Comparison of ENCODE assay signal across 9 mouse cellular contexts in genomic region chr9:61537316-61538189, GRCm38 (mm10).
DNase-seq lines count a peak whose midpoint lies in the region; ATAC-seq and TF ChIP-seq lines count a peak whose summit lies in the region.
"Had no signal": no experiment of that assay in that cellular context is flagged by ENCODE, and none has a peak within 500 bp of the region (broad histone marks: within the 10 kb centered on the region; RNA-seq: fewer than 3 reads in every experiment).

No protein-coding gene starts in this region.

- 16% methylated on average over 19 of the region's 22 CpGs for WGBS in kidney, postnatal 0 days
- 34% methylated on average over 20 of the region's 22 CpGs for WGBS in kidney, adult 2 months
- WGBS in forebrain, embryonic 10.5 days = 14% methylated on average over 15 of the region's 22 CpGs
- 14% methylated on average over 19 of the region's 22 CpGs for WGBS in intestine, embryonic 16.5 days
- WGBS in neural tube, embryonic 11.5 days = 19% methylated on average over 15 of the region's 22 CpGs

- no peaks in the 10 kb centered on the region for H3K36me3 ChIP-seq in kidney, postnatal 0 days (ENCODE audit: insufficient read depth, low read length)
- H3K36me3 ChIP-seq in kidney, adult 2 months (ENCODE audit: control insufficient read depth, insufficient read depth, low read length) = no peaks in the 10 kb centered on the region
- no peaks in the 10 kb centered on the region for H3K36me3 ChIP-seq in forebrain, embryonic 10.5 days (replicated peaks)
- H3K36me3 ChIP-seq in intestine, embryonic 16.5 days (ENCODE audit: control insufficient read depth, insufficient read depth, low read length) = no peaks in the 10 kb centered on the region
- no peaks in the 10 kb centered on the region for H3K36me3 ChIP-seq in neural tube, embryonic 11.5 days (ENCODE audit: control insufficient read depth, insufficient read depth, low read length)

- no peak for TF ChIP-seq POLR2A in kidney, adult 2 months (IDR thresholded peaks at IDR 0.05; ENCODE audit: low read depth, low read length)

- no peak for TF ChIP-seq CTCF in kidney, postnatal 0 days (IDR thresholded peaks at IDR 0.05; ENCODE audit: low read depth)
- TF ChIP-seq CTCF in kidney, adult 2 months (conservative IDR thresholded peaks at IDR 0.05; ENCODE audit: insufficient read depth, insufficient read length, low read depth, low read length) = no peak

- no peak for ATAC-seq in kidney, postnatal 0 days (replicated peaks; ENCODE audit: low FRiP score, low read depth)
- peak; percentile 82 for ATAC-seq in intestine, embryonic 16.5 days
- no peak for ATAC-seq in neural tube, embryonic 11.5 days (ENCODE audit: insufficient read depth, low FRiP score, low TSS enrichment)

- no peak overlapping the region for H3K4me2 ChIP-seq in kidney, postnatal 0 days (ENCODE audit: low read length)
- peak overlapping the region; percentile 37 for H3K4me2 ChIP-seq in intestine, embryonic 16.5 days (ENCODE audit: low read depth, low read length)
- peak overlapping the region; percentile 23; the same call in 1 of the 2 replicates for H3K4me2 ChIP-seq in neural tube, embryonic 11.5 days (ENCODE audit: low read depth)

- no peaks in the 10 kb centered on the region for H3K9me3 ChIP-seq in kidney, postnatal 0 days (replicated peaks; ENCODE audit: low read length)
- peaks cover 12% of the 10 kb centered on the region for H3K9me3 ChIP-seq in forebrain, embryonic 10.5 days
- peaks cover 6% of the 10 kb centered on the region; the same call in 1 of the 2 replicates for H3K9me3 ChIP-seq in intestine, embryonic 16.5 days (ENCODE audit: control insufficient read depth, low read length)
- no peaks in the 10 kb centered on the region for H3K9me3 ChIP-seq in neural tube, embryonic 11.5 days (ENCODE audit: control insufficient read depth, low read length)

- no peak overlapping the region for H3K27ac ChIP-seq in kidney, postnatal 0 days
- H3K27ac ChIP-seq in kidney, adult 2 months (ENCODE audit: insufficient read depth, low read depth, low read length) = no peak overlapping the region
- peak overlapping the region; percentile 77 for H3K27ac ChIP-seq in forebrain, embryonic 10.5 days
- H3K27ac ChIP-seq in intestine, embryonic 16.5 days (ENCODE audit: low read length) = no peak overlapping the region
- H3K27ac ChIP-seq in neural tube, embryonic 11.5 days (ENCODE audit: low read depth, low read length) = peak overlapping the region; percentile 1; the same call in 1 of the 2 replicates
- H3K27ac ChIP-seq: heart, adult 2 months had no signal

- no peak overlapping the region for H3K9ac ChIP-seq in kidney, postnatal 0 days (ENCODE audit: low read depth, low read length)
- H3K9ac ChIP-seq in intestine, embryonic 16.5 days (ENCODE audit: low read depth, low read length) = no peak overlapping the region; the same call in 1 of the 2 replicates
- no peak overlapping the region for H3K9ac ChIP-seq in neural tube, embryonic 11.5 days (ENCODE audit: low read length)

- H3K4me1 ChIP-seq in kidney, postnatal 0 days (replicated peaks; ENCODE audit: insufficient read depth, low read length) = no peaks in the 10 kb centered on the region
- H3K4me1 ChIP-seq in kidney, adult 2 months (ENCODE audit: control insufficient read depth, insufficient read depth, low read length) = no peaks in the 10 kb centered on the region
- H3K4me1 ChIP-seq in forebrain, embryonic 10.5 days = peaks cover 27% of the 10 kb centered on the region
- peaks cover 7% of the 10 kb centered on the region for H3K4me1 ChIP-seq in intestine, embryonic 16.5 days (ENCODE audit: control insufficient read depth, insufficient read depth, low read length)
- peaks cover 4% of the 10 kb centered on the region; the same call in 1 of the 2 replicates for H3K4me1 ChIP-seq in neural tube, embryonic 11.5 days (ENCODE audit: control insufficient read depth, insufficient read depth, low read length)

- no peaks in the 10 kb centered on the region for H3K27me3 ChIP-seq in kidney, postnatal 0 days (ENCODE audit: insufficient read depth, low read length)
- H3K27me3 ChIP-seq in kidney, adult 2 months (replicated peaks; ENCODE audit: control insufficient read depth, insufficient read depth, low read length) = no peaks in the 10 kb centered on the region
- no peaks in the 10 kb centered on the region; the same call in 1 of the 2 replicates for H3K27me3 ChIP-seq in forebrain, embryonic 10.5 days (ENCODE audit: poor library complexity, severe bottlenecking)
- H3K27me3 ChIP-seq in intestine, embryonic 16.5 days (replicated peaks; ENCODE audit: control insufficient read depth, insufficient read depth, low read length) = no peaks in the 10 kb centered on the region
- H3K27me3 ChIP-seq in neural tube, embryonic 11.5 days (ENCODE audit: control insufficient read depth, insufficient read depth, low read length) = no peaks in the 10 kb centered on the region

- H3K4me3 ChIP-seq in kidney, postnatal 0 days (replicated peaks; ENCODE audit: low read depth, low read length) = no peak overlapping the region
- H3K4me3 ChIP-seq in kidney, adult 2 months (ENCODE audit: insufficient read depth, low read depth, low read length) = no peak overlapping the region
- H3K4me3 ChIP-seq in forebrain, embryonic 10.5 days = peak overlapping the region; percentile 30; the same call in 1 of the 2 replicates
- no peak overlapping the region for H3K4me3 ChIP-seq in intestine, embryonic 16.5 days (ENCODE audit: low read length)
- no peak overlapping the region for H3K4me3 ChIP-seq in neural tube, embryonic 11.5 days (ENCODE audit: low read depth, low read length)
- H3K4me3 ChIP-seq: heart, adult 2 months had no signal

- peak; percentile 12 for DNase-seq in kidney, postnatal 0 days (ENCODE audit: low spot score)
- no peak for DNase-seq in kidney, adult 2 months
- DNase-seq in forebrain, embryonic 10.5 days (ENCODE audit: extremely low spot score, low spot score) = peak; percentile 47
- peak; percentile 58 for DNase-seq in neural tube, embryonic 11.5 days (ENCODE audit: low spot score)
- DNase-seq in frontal cortex, postnatal 10 days (ENCODE audit: low spot score in 2 of 2) = no peak
- no peak for DNase-seq in right cerebral cortex, adult 18-20 months
- DNase-seq in gastrocnemius, postnatal 25 days = no peak
- DNase-seq: heart, adult 2 months had no signal

Comparison
In these comparisons a context has a peak if more than half of its experiments do, and no peak if none do; other contexts are left out.
1. DNase-seq: peak in kidney, postnatal 0 days (single experiment), forebrain, embryonic 10.5 days (single experiment) and neural tube, embryonic 11.5 days (single experiment); none in kidney, adult 2 months (single experiment), frontal cortex, postnatal 10 days (0 of 2), right cerebral cortex, adult 18-20 months (single experiment) and gastrocnemius, postnatal 25 days (single experiment).
2. H3K27ac ChIP-seq: peak in forebrain, embryonic 10.5 days (single experiment) and neural tube, embryonic 11.5 days (single experiment); none in kidney, postnatal 0 days (single experiment), kidney, adult 2 months (single experiment) and intestine, embryonic 16.5 days (single experiment).